In genomic region chr4:133089319-133089718, GRCm38 (mm10) we compare ENCODE assay signal across 14 mouse cellular contexts. TPM values are rescaled to one million over a fixed set of nuclear protein-coding genes. Genes with fewer than 3 reads are reported as not detected.
DNase-seq lines count a peak whose midpoint lies in the region; ATAC-seq and TF ChIP-seq lines count a peak whose summit lies in the region.
"Had no signal": no experiment of that assay in that cellular context is flagged by ENCODE, and none has a peak within 500 bp of the region (broad histone marks: within the 10 kb centered on the region; RNA-seq: fewer than 3 reads in every experiment).

No protein-coding gene starts in this region.

- no peak for ATAC-seq in intestine, embryonic 14.5 days (replicated peaks; ENCODE audit: low FRiP score, low TSS enrichment, low read depth)
- ATAC-seq in intestine, postnatal 0 days, result no peak
- no peak for ATAC-seq in embryonic facial prominence, embryonic 14.5 days (ENCODE audit: low read depth)
- ATAC-seq in limb, embryonic 14.5 days (ENCODE audit: low FRiP score, low read depth), result no peak
- ATAC-seq: liver, postnatal 0 days had no signal

- no peak for TF ChIP-seq POLR2A in limb, embryonic 14.5 days (IDR thresholded peaks at IDR 0.05; ENCODE audit: borderline replicate concordance, extremely low read depth, insufficient read depth, insufficient read length)

- intact Hi-C loops in heart, postnatal 25 days (cut with DNase I), result no loop called here

- H3K9ac ChIP-seq in intestine, embryonic 14.5 days (ENCODE audit: low read length), result no peak overlapping the region
- no peak overlapping the region for H3K9ac ChIP-seq in intestine, postnatal 0 days (ENCODE audit: low read depth, low read length)
- H3K9ac ChIP-seq in embryonic facial prominence, embryonic 14.5 days (ENCODE audit: low read depth, low read length), result no peak overlapping the region
- no peak overlapping the region for H3K9ac ChIP-seq in limb, embryonic 14.5 days (ENCODE audit: low read depth, low read length, severe bottlenecking)
- H3K9ac ChIP-seq: hindbrain, embryonic 15.5 days; liver, postnatal 0 days; neural tube, embryonic 15.5 days had no signal

- H3K4me3 ChIP-seq in heart, embryonic 10.5 days, result no peak overlapping the region
- H3K4me3 ChIP-seq in intestine, embryonic 14.5 days (ENCODE audit: low read depth, low read length), result no peak overlapping the region
- H3K4me3 ChIP-seq in intestine, postnatal 0 days (ENCODE audit: low read depth, low read length), result no peak overlapping the region
- H3K4me3 ChIP-seq in embryonic facial prominence, embryonic 14.5 days (ENCODE audit: low read depth, low read length), result no peak overlapping the region
- no peak overlapping the region for H3K4me3 ChIP-seq in limb, embryonic 14.5 days (replicated peaks; ENCODE audit: low read length)
- H3K4me3 ChIP-seq: hindbrain, embryonic 15.5 days; neural tube, embryonic 15.5 days had no signal

- DNase-seq in heart, embryonic 10.5 days (ENCODE audit: low spot score), result no peak
- DNase-seq in heart, postnatal 25 days (ENCODE audit: low spot score), result no peak
- no peak for DNase-seq in intestine, embryonic 14.5 days (ENCODE audit: low spot score)
- no peak for DNase-seq in embryonic facial prominence, embryonic 14.5 days (ENCODE audit: low spot score)
- DNase-seq in limb, embryonic 14.5 days (ENCODE audit: low spot score), result no peak
- no peak for DNase-seq in adipocyte (ENCODE audit: low spot score)
- DNase-seq in layer of hippocampus, adult 9-10 months (ENCODE audit: low spot score), result no peak
- DNase-seq: gastrocnemius, postnatal 25 days; liver, postnatal 0 days; spleen, adult 18-20 months had no signal

- peaks cover 4% of the 10 kb centered on the region; the same call in 1 of the 2 replicates for H3K27me3 ChIP-seq in heart, embryonic 10.5 days (ENCODE audit: insufficient read depth, poor library complexity, severe bottlenecking)
- H3K27me3 ChIP-seq in intestine, embryonic 14.5 days (replicated peaks; ENCODE audit: control insufficient read depth, insufficient read depth, low read length), result no peaks in the 10 kb centered on the region
- no peaks in the 10 kb centered on the region for H3K27me3 ChIP-seq in intestine, postnatal 0 days (replicated peaks; ENCODE audit: control insufficient read depth, insufficient read depth, low read length)
- no peaks in the 10 kb centered on the region for H3K27me3 ChIP-seq in embryonic facial prominence, embryonic 14.5 days (replicated peaks; ENCODE audit: control insufficient read depth, insufficient read depth, low read length)
- no peaks in the 10 kb centered on the region for H3K27me3 ChIP-seq in limb, embryonic 14.5 days (ENCODE audit: control insufficient read depth, insufficient read depth, low read length)
- H3K27me3 ChIP-seq: hindbrain, embryonic 15.5 days; neural tube, embryonic 15.5 days had no signal

- H3K4me1 ChIP-seq in heart, embryonic 10.5 days, result peaks cover 92% of the 10 kb centered on the region
- H3K4me1 ChIP-seq in intestine, embryonic 14.5 days (replicated peaks; ENCODE audit: control insufficient read depth, insufficient read depth, low read length), result peaks cover 93% of the 10 kb centered on the region
- H3K4me1 ChIP-seq in intestine, postnatal 0 days (replicated peaks; ENCODE audit: control insufficient read depth, insufficient read depth, low read length), result peaks cover 26% of the 10 kb centered on the region
- peaks cover 76% of the 10 kb centered on the region for H3K4me1 ChIP-seq in embryonic facial prominence, embryonic 14.5 days (ENCODE audit: control insufficient read depth, insufficient read depth, low read length)
- H3K4me1 ChIP-seq in limb, embryonic 14.5 days (ENCODE audit: control insufficient read depth, insufficient read depth, low read length), result peaks cover 81% of the 10 kb centered on the region

- no peaks in the 10 kb centered on the region for H3K9me3 ChIP-seq in heart, embryonic 10.5 days
- no peaks in the 10 kb centered on the region for H3K9me3 ChIP-seq in intestine, embryonic 14.5 days (ENCODE audit: control insufficient read depth, low read length)
- H3K9me3 ChIP-seq in intestine, postnatal 0 days (ENCODE audit: control insufficient read depth), result no peaks in the 10 kb centered on the region
- no peaks in the 10 kb centered on the region for H3K9me3 ChIP-seq in embryonic facial prominence, embryonic 14.5 days (ENCODE audit: control insufficient read depth, low read length)
- H3K9me3 ChIP-seq in limb, embryonic 14.5 days (ENCODE audit: control insufficient read depth, low read length), result no peaks in the 10 kb centered on the region
- H3K9me3 ChIP-seq: G1E; hindbrain, embryonic 15.5 days; neural tube, embryonic 15.5 days had no signal

- peak overlapping the region; percentile 94 for H3K27ac ChIP-seq in heart, embryonic 10.5 days
- peak overlapping the region; percentile 90; the same call in 1 of the 2 replicates for H3K27ac ChIP-seq in intestine, embryonic 14.5 days (ENCODE audit: low read depth)
- no peak overlapping the region for H3K27ac ChIP-seq in intestine, postnatal 0 days (ENCODE audit: low read depth, low read length)
- H3K27ac ChIP-seq in embryonic facial prominence, embryonic 14.5 days (replicated peaks; ENCODE audit: low read depth, low read length), result peak overlapping the region; percentile 92
- peak overlapping the region; percentile 89; the same call in 1 of the 2 replicates for H3K27ac ChIP-seq in limb, embryonic 14.5 days (replicated peaks; ENCODE audit: low read depth, low read length)

- H3K4me2 ChIP-seq in intestine, embryonic 14.5 days (ENCODE audit: low read length), result no peak overlapping the region
- no peak overlapping the region for H3K4me2 ChIP-seq in intestine, postnatal 0 days (replicated peaks; ENCODE audit: low read depth)
- no peak overlapping the region for H3K4me2 ChIP-seq in embryonic facial prominence, embryonic 14.5 days (ENCODE audit: low read depth, low read length)
- no peak overlapping the region for H3K4me2 ChIP-seq in limb, embryonic 14.5 days (replicated peaks; ENCODE audit: low read depth, low read length, severe bottlenecking)
- H3K4me2 ChIP-seq: hindbrain, embryonic 15.5 days; neural tube, embryonic 15.5 days had no signal

- no peaks in the 10 kb centered on the region for H3K36me3 ChIP-seq in heart, embryonic 10.5 days
- no peaks in the 10 kb centered on the region for H3K36me3 ChIP-seq in intestine, embryonic 14.5 days (ENCODE audit: control insufficient read depth, insufficient read depth, low read length)
- no peaks in the 10 kb centered on the region for H3K36me3 ChIP-seq in intestine, postnatal 0 days (ENCODE audit: control insufficient read depth, insufficient read depth)
- no peaks in the 10 kb centered on the region for H3K36me3 ChIP-seq in embryonic facial prominence, embryonic 14.5 days (ENCODE audit: control insufficient read depth, insufficient read depth, low read length)
- H3K36me3 ChIP-seq in limb, embryonic 14.5 days (ENCODE audit: control insufficient read depth, insufficient read depth, low read length), result no peaks in the 10 kb centered on the region
- H3K36me3 ChIP-seq: G1E; hindbrain, embryonic 15.5 days; neural tube, embryonic 15.5 days had no signal

- 87% methylated on average over 9 of the region's 9 CpGs for WGBS in heart, embryonic 10.5 days
- 68% methylated on average over 9 of the region's 9 CpGs for whole genome bisulfite sequencing in intestine, embryonic 14.5 days
- WGBS in intestine, postnatal 0 days, result 37% methylated on average over 9 of the region's 9 CpGs
- WGBS in embryonic facial prominence, embryonic 14.5 days, result 71% methylated on average over 9 of the region's 9 CpGs
- 70% methylated on average over 9 of the region's 9 CpGs for WGBS in limb, embryonic 14.5 days

- no peak for TF ChIP-seq CTCF in intestine, postnatal 0 days (IDR thresholded peaks at IDR 0.05; ENCODE audit: low read depth)

RNA-seq across cellular contexts. Expression of gene Wasf2, which starts 41.0 kb away (rescaled TPM):
- polyA plus RNA-seq in heart, embryonic 10.5 days (2016; fragmentation: Nextera tagmentation; extraction: Ambion mirVana), result 51.1 and 58.5 TPM in 2 replicates
- 100 to 1,000 TPM in 1 of 2 experiments, 10 to 100 TPM in 1; 77.7 to 110 TPM for total RNA-seq in heart, postnatal 25 days (2021)
- 79.6 and 88.3 TPM in 2 replicates for polyA plus RNA-seq in intestine, embryonic 14.5 days (2014; fragmentation: Nextera tagmentation; extraction: Ambion mirVana)
- polyA plus RNA-seq in intestine, postnatal 0 days (2015; fragmentation: Nextera tagmentation; extraction: Ambion mirVana), result 64.6 and 68.4 TPM in 2 replicates
- 83.4 and 92.4 TPM in 2 replicates for polyA plus RNA-seq in embryonic facial prominence, embryonic 14.5 days (2014; fragmentation: Nextera tagmentation; extraction: Ambion mirVana)
- polyA plus RNA-seq in limb, embryonic 14.5 days (2012; rRNA removed), result 62.0 and 70.9 TPM in 2 replicates
- polyA plus RNA-seq in limb, embryonic 14.5 days (2014; fragmentation: Nextera tagmentation; extraction: Ambion mirVana), result 92.2 and 96.6 TPM in 2 replicates
